Mouse (Mus musculus) small intestine, adult 2 months (tissue): Measurements from ENCODE around the gene Corin. TPM values are rescaled to one million over a fixed set of nuclear protein-coding genes. Genes with fewer than 3 reads are reported as not detected.
A peak's percentile ranks its signal among the peaks of the same experiment; 100 is the strongest.

Experiments
- H3K27ac ChIP-seq: fragments of 200-500 bp; 2 replicates; pipeline ENCODE4 v1.5.1; 2012; ENCODE audit warnings: low read depth, low read length, control low read depth, inconsistent platforms; ENCODE audit not compliant: insufficient read depth
- H3K27me3 ChIP-seq: fragments of 200-500 bp; 2 replicates; pipeline ENCODE4 v1.6.1; 2012; ENCODE audit warnings: mild to moderate bottlenecking, moderate library complexity, low read length, inconsistent platforms; ENCODE audit not compliant: control insufficient read depth, insufficient read depth
- H3K36me3 ChIP-seq: fragments of 200-500 bp; 2 replicates; pipeline ENCODE4 v1.6.1; 2012; ENCODE audit warnings: mild to moderate bottlenecking, low read length, control low read depth, inconsistent platforms; ENCODE audit not compliant: control insufficient read depth, insufficient read depth
- H3K4me1 ChIP-seq: fragments of 200-500 bp; 2 replicates; pipeline ENCODE4 v1.6.1; 2012; ENCODE audit warnings: low read length, inconsistent platforms, mixed read lengths; ENCODE audit not compliant: control insufficient read depth, insufficient read depth, insufficient read length
- H3K4me3 ChIP-seq: fragments of 200-500 bp; 2 replicates; pipeline ENCODE4 v1.5.1; 2012; ENCODE audit warnings: low read depth, mild to moderate bottlenecking, control low read depth, inconsistent platforms, low read length, moderate library complexity
- CTCF ChIP-seq: fragments of 200-500 bp; IDR thresholded peaks from 2 replicates; pipeline ENCODE4 v1.5.1; 2012; ENCODE audit warnings: low read depth, mild to moderate bottlenecking, control low read depth, inconsistent platforms, low read length, moderate library complexity, mixed read lengths; ENCODE audit not compliant: insufficient replicate concordance, insufficient read length; ENCODE audit errors: extremely low read depth
- POLR2A ChIP-seq: fragments of 200-500 bp; IDR thresholded peaks from 2 replicates; pipeline ENCODE4 v1.6.1; 2012; ENCODE audit warnings: low read depth, mild to moderate bottlenecking, control low read depth, inconsistent platforms, low read length, moderate library complexity
- WGBS: fragments of 180-500 bp; shearing (Covaris S2); methylation state at CpG from one replicate; pipeline ENCODE4 v1.1.7; 2018; 5-methylcytosine and 5-hydroxymethylcytosine counted together
- polyA plus RNA-seq: library from polyadenylated mRNA; depleted of rRNA; stranded (reverse); fragments of >200 nt; gene quantifications from 2 replicates; pipeline ENCODE4 v1.2.3, GENCODE M21; 2012; rRNA removed

Gene Corin
- polyA plus RNA-seq, result 0.05 TPM in 1 of 2 replicates, not detected in the other

DNA sequence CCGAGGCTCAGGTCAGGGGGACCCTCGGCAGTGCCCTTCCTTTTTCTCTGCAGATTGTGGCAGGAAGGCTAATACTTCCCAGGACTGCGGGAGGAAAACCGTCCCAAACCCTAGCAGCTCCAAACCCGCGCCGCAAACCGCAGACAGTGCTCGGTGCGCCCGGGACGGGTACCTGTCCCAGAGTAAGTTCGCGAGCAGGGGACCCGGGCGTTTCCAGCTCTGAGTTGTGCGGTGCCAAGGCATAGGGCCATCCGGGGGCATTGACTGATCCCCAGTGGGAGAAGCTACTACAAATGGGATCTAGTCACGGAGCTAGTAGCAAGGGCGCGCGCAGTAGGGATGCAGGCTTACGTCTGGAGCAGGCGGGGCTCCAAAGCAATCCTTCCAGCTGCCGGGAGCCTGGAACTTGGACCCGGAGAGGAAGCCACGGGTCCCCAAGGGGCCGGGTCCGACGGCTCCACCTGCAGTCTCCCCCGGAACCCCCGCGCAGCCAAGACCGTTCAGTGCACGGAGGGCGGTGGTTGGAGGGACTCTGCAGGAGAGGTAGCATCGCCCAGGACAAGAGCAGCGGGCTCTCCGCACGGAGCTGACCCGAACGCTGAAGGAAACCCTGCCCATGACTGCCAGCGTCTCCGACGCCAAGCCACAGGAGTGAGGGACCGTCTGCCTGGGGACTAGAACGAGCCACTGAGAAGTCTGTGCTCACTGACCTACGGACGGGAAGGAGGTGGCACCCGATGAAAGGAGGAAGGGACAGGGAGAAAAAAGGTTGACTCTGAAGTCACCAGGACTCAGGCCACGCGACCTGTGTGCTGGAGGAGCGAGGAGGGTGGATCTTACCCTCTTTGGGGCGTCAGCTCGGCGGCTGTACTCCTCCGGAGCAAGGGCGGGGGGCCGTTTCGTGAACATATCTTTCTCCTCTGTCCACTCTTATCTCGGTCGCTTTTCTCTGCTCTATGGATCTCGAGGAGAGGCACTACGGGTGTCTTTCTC lies at the start of gene Corin:
Corin (minus strand) TSS at position 943 of the 993 bp plus-strand sequence.
- 1% methylated on average over 64 of the region's 64 CpGs for WGBS
- Histone ChIP-seq H3K4me1 (no peaks in the 10 kb centered on the region), H3K27me3 (peaks cover 16% of the 10 kb centered on the region), H3K4me3 (peak within 1 kb of the TSS; percentile 36), H3K27ac (no peak within 1 kb of the TSS), H3K36me3 (no peaks in the 10 kb centered on the region)
- TF ChIP-seq POLR2A (no peak), CTCF (no peak)

- TF ChIP-seq CTCF (no peak), POLR2A (no peak)
- Histone ChIP-seq H3K36me3 (peaks cover 31% of the 10 kb centered on the region), H3K27ac (no peak overlapping the region), H3K4me3 (no peak overlapping the region), H3K27me3 (no peaks in the 10 kb centered on the region), H3K4me1 (no peaks in the 10 kb centered on the region)
- WGBS, result 91% methylated on average over 3 of the region's 3 CpGs
Measured at GRCm38 (mm10) chr5:72551209-72551608, 46.9 kb upstream of the Corin start.

DNA sequence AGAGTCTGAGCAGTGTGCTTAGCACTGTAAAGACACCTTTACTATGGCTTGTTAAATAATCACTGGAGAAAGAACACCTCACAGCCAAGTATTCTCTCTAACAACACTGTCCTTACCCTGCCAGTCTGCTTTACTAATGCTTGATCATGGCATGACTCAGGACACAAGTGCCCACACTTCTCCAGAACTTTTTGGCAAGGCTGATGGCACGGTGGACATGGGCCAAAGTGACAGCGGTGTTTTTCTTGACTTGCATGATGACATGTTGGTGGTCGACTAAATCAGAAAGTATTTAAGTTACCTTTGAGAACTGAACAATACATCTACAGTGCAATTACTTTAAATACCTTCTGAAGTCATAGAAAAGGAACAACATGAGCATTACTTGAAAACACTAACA lies 24.6 kb upstream of the Corin start:
- 95% methylated on average over 3 of the region's 3 CpGs for WGBS

GRCm38 (mm10) chr5:72513808-72514207 lies 9.5 kb upstream of the Corin start:
- no peaks in the 10 kb centered on the region for H3K4me1 ChIP-seq
- TF ChIP-seq CTCF, result no peak
- H3K27me3 ChIP-seq, result no peaks in the 10 kb centered on the region
- H3K27ac ChIP-seq, result no peak overlapping the region
- H3K4me3 ChIP-seq, result no peak overlapping the region
- peaks cover 31% of the 10 kb centered on the region for H3K36me3 ChIP-seq
- 80% methylated on average over 5 of the region's 5 CpGs for WGBS

More for the DNA sequence above, 24.6 kb upstream of the Corin start:
- H3K27ac ChIP-seq, result no peak overlapping the region
- no peaks in the 10 kb centered on the region for H3K27me3 ChIP-seq
- H3K36me3 ChIP-seq, result peaks cover 41% of the 10 kb centered on the region
- TF ChIP-seq POLR2A (no peak), CTCF (no peak)
- no peaks in the 10 kb centered on the region for H3K4me1 ChIP-seq
- H3K4me3 ChIP-seq, result no peak overlapping the region

GRCm38 (mm10) chr5:72505740-72506139 lies 1.5 kb upstream of the Corin start:
- Histone ChIP-seq H3K4me1 (no peaks in the 10 kb centered on the region), H3K27ac (no peak overlapping the region), H3K4me3 (no peak overlapping the region), H3K36me3 (no peaks in the 10 kb centered on the region), H3K27me3 (peaks cover 16% of the 10 kb centered on the region)
- TF ChIP-seq CTCF (no peak), POLR2A (no peak)
- WGBS, result 68% methylated on average over 5 of the region's 5 CpGs

GRCm38 (mm10) chr5:72502778-72503177 lies 1.5 kb downstream of the Corin start:
- Histone ChIP-seq H3K4me3 (no peak overlapping the region), H3K36me3 (no peaks in the 10 kb centered on the region), H3K4me1 (no peaks in the 10 kb centered on the region), H3K27ac (no peak overlapping the region), H3K27me3 (peaks cover 16% of the 10 kb centered on the region)
- TF ChIP-seq CTCF, result no peak
- no peak for TF ChIP-seq POLR2A
- WGBS, result 63% methylated on average over 8 of the region's 8 CpGs

GRCm38 (mm10) chr5:72501763-72502162 lies 2.5 kb downstream of the Corin start:
- Histone ChIP-seq H3K27me3 (peaks cover 16% of the 10 kb centered on the region), H3K4me3 (no peak overlapping the region), H3K27ac (no peak overlapping the region), H3K4me1 (no peaks in the 10 kb centered on the region), H3K36me3 (no peaks in the 10 kb centered on the region)
- WGBS, result 51% methylated on average over 3 of the region's 3 CpGs
- TF ChIP-seq POLR2A (no peak), CTCF (no peak)

DNA sequence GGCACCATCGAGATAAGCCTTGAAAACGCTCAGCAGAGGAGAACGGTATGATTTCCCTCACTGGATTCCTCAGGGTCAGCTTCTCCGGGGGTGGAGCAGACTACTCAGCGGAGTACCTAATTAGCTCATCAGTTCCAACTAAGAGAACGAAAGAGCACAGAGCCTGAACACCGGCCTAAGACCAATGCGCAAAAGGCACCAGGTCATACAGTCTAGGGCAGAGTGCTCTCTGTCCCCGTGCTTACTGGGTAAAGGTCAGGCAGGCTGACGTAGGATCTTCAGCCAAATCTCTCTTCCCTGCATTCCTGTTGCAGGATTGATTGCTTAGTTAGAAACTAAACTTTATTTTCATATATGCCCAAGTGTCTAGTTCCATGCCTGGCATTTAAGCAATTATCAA lies 6.0 kb downstream of the Corin start:
- TF ChIP-seq POLR2A (no peak), CTCF (no peak)
- Histone ChIP-seq H3K4me1 (no peaks in the 10 kb centered on the region), H3K27ac (no peak overlapping the region), H3K4me3 (no peak overlapping the region), H3K36me3 (no peaks in the 10 kb centered on the region), H3K27me3 (no peaks in the 10 kb centered on the region; the same call in none of the 2 replicates)
- 47% methylated on average over 10 of the region's 10 CpGs for WGBS
